Mouse (Mus musculus): Measurements from ENCODE around the gene Ubash3a.
A peak's percentile ranks its signal among the peaks of the same experiment; 100 is the strongest.

Ubash3a gene

GRCm38 (mm10) chr17:31216068-31216955, 8.6 kb downstream of the Ubash3a start:
- DNase-seq = peak; percentile 76 to 78

DNA sequence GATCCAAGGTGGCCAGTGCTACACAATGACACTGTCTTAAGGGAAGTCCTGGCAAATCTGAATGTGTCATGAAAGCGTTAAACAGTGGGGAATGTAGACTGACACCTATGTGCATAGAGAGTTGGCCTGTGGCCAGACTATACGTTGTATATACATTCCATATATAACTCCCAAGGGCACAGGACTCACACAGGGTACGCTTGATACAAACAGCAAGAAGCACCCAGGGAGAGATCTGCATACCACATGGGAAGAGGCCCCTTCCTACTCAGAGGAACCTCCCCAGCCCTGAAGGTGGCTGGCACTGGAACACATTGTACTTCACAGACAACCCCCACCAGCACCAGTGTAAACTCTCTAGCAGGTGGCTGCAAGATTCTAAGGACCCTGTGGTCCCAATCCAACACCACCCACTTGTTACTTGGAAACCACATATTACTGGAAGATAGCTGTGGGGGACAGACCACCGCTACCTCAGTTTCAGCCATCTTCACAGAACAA, 15.2 kb downstream of the Ubash3a start:
- DNase-seq = no peak

- no peak for DNase-seq
Measured at GRCm38 (mm10) chr17:31223835-31224234, 16.2 kb downstream of the Ubash3a start.

DNA sequence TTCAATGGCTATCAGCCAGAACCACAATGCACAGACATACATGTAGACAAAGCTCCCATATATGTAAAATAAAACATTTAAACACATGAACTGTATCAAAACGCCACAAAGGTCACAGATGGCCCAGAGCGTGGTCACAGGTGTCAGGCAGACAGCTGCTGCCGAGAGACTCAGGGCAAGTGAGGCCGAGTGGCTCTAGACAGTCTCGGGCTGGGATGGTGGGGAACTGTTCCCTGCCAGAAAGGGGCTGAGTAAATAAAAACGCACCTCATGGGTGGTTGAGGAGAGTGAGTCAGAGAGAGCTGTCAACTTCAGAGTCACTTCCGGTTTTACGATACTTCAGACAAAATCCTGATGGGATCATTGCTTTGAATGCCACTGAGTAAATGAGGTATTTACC, 16.9 kb downstream of the Ubash3a start:
- DNase-seq = no peak

DNA sequence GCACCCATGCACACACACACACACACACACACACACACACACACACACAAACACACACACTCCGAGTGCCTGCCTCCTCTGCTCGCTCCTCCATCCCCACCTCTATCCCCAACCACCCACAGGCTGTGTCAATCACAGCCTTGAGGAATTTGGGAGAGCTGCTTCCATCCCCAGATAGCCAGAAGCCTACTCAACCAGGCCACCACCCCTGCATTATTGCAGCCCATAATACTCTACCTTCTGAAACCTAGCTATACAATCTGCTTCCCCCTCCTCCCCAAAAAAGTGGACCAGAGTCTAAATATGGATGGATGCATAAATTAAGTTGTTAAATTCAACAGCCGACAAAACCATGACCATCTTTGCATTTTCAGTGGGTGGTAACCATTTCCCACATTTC, 18.7 kb downstream of the Ubash3a start:
- DNase-seq = no peak

DNA sequence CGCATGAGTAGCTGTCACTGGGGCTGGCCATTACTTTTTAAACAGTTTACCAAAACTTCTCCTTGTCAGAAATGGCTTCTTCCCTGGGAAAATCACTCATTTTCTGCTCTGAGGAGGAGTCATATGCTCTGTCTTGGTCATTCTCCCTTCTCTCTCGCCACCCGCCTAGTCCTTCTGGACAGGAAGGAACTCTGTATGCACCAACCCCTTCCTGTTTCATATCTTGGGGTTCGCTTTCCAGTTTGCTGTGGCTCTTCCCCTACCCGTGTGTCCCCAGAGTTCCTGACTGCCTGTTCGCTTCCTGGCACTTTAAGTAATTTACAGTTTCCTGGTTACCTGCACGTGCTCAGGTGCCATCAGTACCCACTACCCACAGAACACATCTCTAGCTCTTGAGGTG, 19.3 kb downstream of the Ubash3a start:
- DNase-seq = no peak

DNA sequence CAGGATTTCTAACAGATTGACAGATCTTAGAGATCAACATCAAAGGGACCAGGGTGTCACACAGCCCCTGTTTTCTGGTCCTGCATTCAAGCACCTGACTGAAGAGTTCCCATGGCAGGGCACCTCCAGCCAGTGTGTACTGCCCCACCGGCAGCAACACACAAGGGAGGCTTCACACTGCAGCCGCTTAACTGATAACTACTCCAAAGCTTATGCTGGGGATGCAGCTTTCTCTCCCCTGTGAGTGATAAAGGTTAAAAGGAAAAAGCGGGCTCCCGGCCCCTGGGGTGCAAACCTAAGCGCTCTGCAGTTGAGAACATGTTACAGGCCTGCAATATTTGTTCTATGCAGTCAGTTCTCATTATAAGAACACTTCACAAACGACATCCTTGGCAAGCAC, 24.1 kb downstream of the Ubash3a start:
- no peak for DNase-seq

GRCm38 (mm10) chr17:31232251-31233010, 24.8 kb downstream of the Ubash3a start:
- no peak for DNase-seq

- no peak for DNase-seq
Measured at GRCm38 (mm10) chr17:31235915-31236314, 28.2 kb downstream of the Ubash3a start.

DNA sequence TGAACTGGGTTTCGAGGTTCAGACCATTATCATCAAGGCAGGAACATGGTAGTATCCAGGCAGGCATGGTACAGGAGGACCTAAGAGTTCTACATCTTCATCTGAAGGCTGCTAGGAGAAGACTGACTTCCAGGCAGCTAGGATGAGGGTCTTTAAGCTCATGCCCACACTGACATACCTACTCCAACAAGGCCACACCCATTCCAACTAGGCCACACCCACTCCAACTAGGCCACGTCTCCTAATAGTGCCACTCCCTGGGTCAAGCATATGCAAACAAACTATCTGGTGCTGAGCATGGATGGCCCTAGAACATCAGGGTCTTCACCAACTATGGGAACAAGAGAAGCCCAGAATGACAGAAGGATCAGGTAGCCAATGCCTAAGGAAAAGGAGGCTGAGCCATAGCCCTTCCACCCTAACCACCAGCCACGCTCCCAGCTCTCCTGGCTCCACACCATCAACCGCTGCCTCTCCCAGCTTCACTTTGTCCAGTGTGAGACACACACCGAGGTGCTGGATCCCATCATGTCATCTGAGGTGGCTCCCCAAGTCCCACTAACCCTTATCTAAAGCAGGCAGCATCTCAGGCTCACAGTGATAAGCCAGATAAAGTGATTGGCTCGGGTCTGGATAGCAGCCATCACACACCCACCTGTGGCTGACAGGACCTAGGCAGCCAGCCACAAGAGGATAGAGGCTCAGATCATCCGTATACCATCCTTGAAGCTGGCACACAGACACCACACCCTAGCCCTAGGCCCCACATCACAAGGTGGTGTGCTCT, 30.8 kb downstream of the Ubash3a start:
- peak in 1 of 2 experiments; percentile 3 for DNase-seq

- peak in 1 of 2 experiments; percentile 0 for DNase-seq
Measured at GRCm38 (mm10) chr17:31241156-31241555, 33.5 kb downstream of the Ubash3a start.

- DNase-seq = peak; percentile 58 to 68
Measured at GRCm38 (mm10) chr17:31242764-31243163, 35.1 kb downstream of the Ubash3a start.

DNA sequence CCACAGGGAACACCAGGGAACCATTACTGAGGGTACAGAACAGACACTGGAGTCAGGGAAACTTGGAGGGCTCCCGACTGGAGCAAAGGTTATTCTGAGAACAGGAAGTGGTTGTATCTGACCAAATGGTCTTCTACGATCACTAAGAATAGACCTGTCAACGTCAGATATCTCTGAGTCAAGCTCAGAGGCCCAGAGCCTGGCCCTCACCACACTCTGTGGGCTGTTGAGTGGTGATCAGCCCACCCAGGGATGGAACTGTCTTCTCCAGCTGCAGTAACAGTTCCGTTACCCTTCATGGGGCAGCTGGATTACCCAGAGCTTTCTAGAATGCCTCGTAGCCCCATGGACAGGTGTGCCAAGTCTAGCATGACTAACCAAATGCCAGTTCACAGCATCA, 37.6 kb downstream of the Ubash3a start:
- DNase-seq = peak in 1 of 2 experiments; percentile 0

- no peak for DNase-seq
Measured at GRCm38 (mm10) chr17:31247144-31247543, 39.5 kb downstream of the Ubash3a start.

- peak in 1 of 2 experiments; percentile 8 for DNase-seq
Measured at GRCm38 (mm10) chr17:31253951-31254350, 46.3 kb downstream of the Ubash3a start.

GRCm38 (mm10) chr17:31254463-31254931, 46.8 kb downstream of the Ubash3a start:
- peak; percentile 96 to 97 for DNase-seq

GRCm38 (mm10) chr17:31257149-31257548, 49.5 kb downstream of the Ubash3a start:
- DNase-seq = no peak

DNA sequence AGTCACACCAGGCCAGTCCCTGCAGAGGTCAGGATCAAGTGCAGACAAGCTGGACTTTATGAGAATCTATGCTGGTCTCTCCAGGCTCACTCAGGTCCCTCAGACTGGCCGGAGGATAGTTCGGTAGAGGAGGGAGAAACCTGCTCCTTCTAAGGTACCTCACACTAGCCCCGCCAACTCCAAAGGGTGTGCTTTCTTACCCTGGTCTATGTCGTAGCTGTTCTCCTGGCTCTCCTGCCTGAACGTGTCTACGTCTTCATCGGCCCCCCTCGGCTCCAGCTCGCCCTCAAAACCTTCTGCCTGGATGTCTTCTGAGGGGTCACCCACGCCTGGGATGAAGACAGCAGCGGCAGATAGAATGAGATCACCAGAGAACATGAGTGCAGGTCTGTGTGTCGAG, 50.2 kb downstream of the Ubash3a start:
- no peak for DNase-seq

- DNase-seq = no peak
Measured at GRCm38 (mm10) chr17:31258310-31258865, 50.7 kb downstream of the Ubash3a start.

DNA sequence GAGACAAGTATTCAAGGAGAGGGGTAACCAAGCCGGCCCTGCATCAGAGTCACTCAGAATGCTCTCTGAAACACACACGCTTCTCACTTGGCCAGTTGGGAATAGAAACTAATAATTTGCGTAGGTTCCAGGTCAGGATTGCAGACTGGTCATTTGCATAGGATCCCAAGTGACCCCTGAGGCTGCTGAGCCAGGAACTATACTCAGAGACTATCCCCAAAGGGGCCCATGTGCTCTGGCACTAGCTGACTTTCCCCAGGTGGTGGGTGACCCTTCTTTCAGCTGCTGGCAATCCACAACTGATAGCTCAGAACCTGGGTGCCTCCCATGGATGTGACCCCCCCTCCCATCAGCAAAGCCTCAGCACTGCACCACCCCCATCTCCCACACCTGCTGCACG, 51.5 kb downstream of the Ubash3a start:
- no peak for DNase-seq

DNA sequence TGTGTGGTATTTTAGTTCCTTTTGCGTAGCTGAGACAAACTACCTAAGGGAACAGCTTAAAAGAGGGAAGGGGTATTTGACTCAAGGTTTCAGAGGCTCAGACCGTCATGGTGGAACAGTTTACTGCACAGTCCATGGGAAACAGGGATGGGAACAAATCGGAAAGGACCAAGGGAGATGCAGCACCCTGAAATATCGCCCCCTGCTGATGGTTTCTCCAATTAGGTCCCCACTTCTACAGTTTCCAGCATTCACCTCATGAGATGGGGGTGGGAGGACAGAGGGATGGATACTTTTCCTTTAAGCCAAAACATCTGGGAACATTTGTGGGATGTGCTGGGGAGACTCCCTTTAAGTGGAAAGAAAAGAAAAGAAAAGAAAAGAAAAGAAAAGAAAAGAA, 52.2 kb downstream of the Ubash3a start:
- peak in 1 of 2 experiments; percentile 68 for DNase-seq

DNA sequence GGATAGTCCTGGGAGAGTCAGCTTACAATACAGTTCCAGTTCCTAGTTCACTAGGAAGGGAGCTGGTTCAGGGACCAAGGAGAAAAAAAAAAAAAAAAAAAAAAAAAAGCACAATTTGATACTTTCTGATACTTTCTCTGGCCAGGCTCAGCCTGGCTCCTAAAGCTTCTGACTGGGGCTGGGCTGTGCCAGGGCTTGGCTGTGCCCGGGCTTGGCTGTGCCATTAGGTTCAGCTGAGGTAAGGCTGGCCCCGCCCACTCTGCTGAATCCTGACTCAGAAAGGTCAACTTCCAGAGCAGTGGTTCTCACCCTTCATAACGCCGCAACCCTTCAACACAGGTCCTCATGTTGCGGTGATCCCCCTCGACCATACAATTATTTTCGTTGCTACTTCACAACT, 52.8 kb downstream of the Ubash3a start:
- peak; percentile 81 to 88 for DNase-seq

All from cerebellum, postnatal 10 days (tissue).